Mouse (Mus musculus) liver, embryonic 12.5 days (tissue): Measurements from ENCODE around the gene Gipr. TPM values are rescaled to one million over a fixed set of nuclear protein-coding genes. Genes with fewer than 3 reads are reported as not detected.
"Not testable (repeated sequence)": the region's sequence is repeated elsewhere in the genome, so short reads cannot be mapped to it uniquely, and the experiment has no call there.

Experiments used
- ATAC-seq: fragments of 200-750 bp; cut with Nextera tagmentation; 2 replicates; pipeline ENCODE4 v1.8.0; 2017; ENCODE audit warnings: moderate number of reproducible peaks, mild to moderate bottlenecking, moderate library complexity
- H3K27ac ChIP-seq: fragments of 300-500 bp; sonication (generic); 2 replicates; pipeline ENCODE4 v1.5.1; 2016; ENCODE audit warnings: mild to moderate bottlenecking
- H3K27me3 ChIP-seq: fragments of 300-500 bp; sonication (generic); replicated peaks from 2 replicates; pipeline ENCODE4 v1.6.1; 2016; ENCODE audit warnings: mild to moderate bottlenecking, moderate library complexity
- H3K36me3 ChIP-seq: fragments of 300-500 bp; sonication (generic); 2 replicates; pipeline ENCODE4 v1.6.1; 2016; ENCODE audit warnings: mild to moderate bottlenecking, moderate library complexity
- H3K4me1 ChIP-seq: fragments of 300-500 bp; sonication (generic); 2 replicates; pipeline ENCODE4 v1.6.1; 2016
- H3K4me2 ChIP-seq: fragments of 300-500 bp; sonication (generic); 2 replicates; pipeline ENCODE4 v1.6.1; 2016; ENCODE audit warnings: mild to moderate bottlenecking, moderate library complexity
- H3K4me3 ChIP-seq: fragments of 300-500 bp; sonication (generic); 2 replicates; pipeline ENCODE4 v1.5.1; 2016; ENCODE audit warnings: mild to moderate bottlenecking, moderate library complexity
- H3K9ac ChIP-seq: fragments of 300-500 bp; sonication (generic); 2 replicates; pipeline ENCODE4 v1.6.1; 2016; ENCODE audit warnings: mild to moderate bottlenecking, moderate library complexity
- H3K9me3 ChIP-seq: fragments of 300-500 bp; sonication (generic); replicated peaks from 2 replicates; pipeline ENCODE4 v1.6.1; 2016; ENCODE audit warnings: mild to moderate bottlenecking, moderate library complexity
- WGBS: fragments of 180-500 bp; shearing (Covaris S2); methylation state at CpG from one replicate; pipeline ENCODE4 v1.1.7; 2016; ENCODE audit not compliant: insufficient replicate concordance; 5-methylcytosine and 5-hydroxymethylcytosine counted together
- polyA plus RNA-seq: library from polyadenylated mRNA; unstranded; fragments of >200 nt; fragmentation: Nextera tagmentation; extraction: Ambion mirVana; gene quantifications from 2 replicates; pipeline ENCODE4 v1.2.1, GENCODE M21; 2016

The Gipr gene
- polyA plus RNA-seq, 1 experiment from 2014 or later = 0.18 TPM

- H3K4me2 ChIP-seq = peak overlapping the region; percentile 74
- H3K4me1 ChIP-seq = peaks cover 40% of the 10 kb centered on the region
- H3K27ac ChIP-seq = no peak overlapping the region
- peak overlapping the region; percentile 46 for H3K4me3 ChIP-seq
- H3K9ac ChIP-seq = peak overlapping the region; percentile 58
- WGBS = 2% methylated on average over 20 of the region's 20 CpGs
- ATAC-seq = peak; percentile 35; the same call in 1 of the 2 replicates
- peaks cover 63% of the 10 kb centered on the region for H3K27me3 ChIP-seq
- peaks cover 4% of the 10 kb centered on the region; the same call in 1 of the 2 replicates for H3K36me3 ChIP-seq
- no peaks in the 10 kb centered on the region for H3K9me3 ChIP-seq
Observed at GRCm38 (mm10) chr7:19160115-19160514, 5.8 kb downstream of the Gipr start.

- Histone ChIP-seq H3K4me3 (no peak overlapping the region), H3K4me2 (peak overlapping the region; percentile 74), H3K9ac (no peak overlapping the region), H3K27ac (no peak overlapping the region), H3K27me3 (peaks cover 56% of the 10 kb centered on the region), H3K9me3 (no peaks in the 10 kb centered on the region), H3K4me1 (peaks cover 33% of the 10 kb centered on the region), H3K36me3 (peaks cover 11% of the 10 kb centered on the region)
- no peak for ATAC-seq
- 19% methylated on average over 18 of the region's 18 CpGs for WGBS
Observed at GRCm38 (mm10) chr7:19159411-19159810, 6.5 kb downstream of the Gipr start.

DNA sequence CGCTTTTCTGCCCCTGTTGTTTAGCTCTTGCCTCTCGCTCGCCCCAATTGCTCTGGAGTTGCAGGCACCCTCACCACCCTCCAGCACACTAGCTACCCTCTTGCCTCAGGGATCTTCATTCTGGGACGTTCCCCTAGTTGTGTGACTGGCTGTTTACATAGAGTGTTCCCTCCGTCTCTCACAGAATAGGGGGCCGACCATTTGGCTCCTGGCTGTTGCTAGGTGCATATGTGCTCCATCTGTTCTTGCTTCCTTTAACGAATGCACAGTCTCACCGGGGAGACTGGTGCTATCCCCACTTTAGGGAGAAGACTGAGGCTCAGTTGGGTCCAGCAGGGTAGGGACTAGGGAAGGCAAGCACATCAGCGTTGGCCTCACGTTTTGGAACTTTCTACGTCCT lies 7.3 kb downstream of the Gipr start:
- WGBS = 63% methylated on average over 11 of the region's 11 CpGs
- H3K4me3 ChIP-seq = no peak overlapping the region
- H3K27me3 ChIP-seq = peaks cover 48% of the 10 kb centered on the region
- H3K4me2 ChIP-seq = no peak overlapping the region
- H3K36me3 ChIP-seq = peaks cover 19% of the 10 kb centered on the region
- no peak for ATAC-seq
- H3K27ac ChIP-seq = no peak overlapping the region
- H3K9ac ChIP-seq = no peak overlapping the region
- peaks cover 25% of the 10 kb centered on the region for H3K4me1 ChIP-seq
- no peaks in the 10 kb centered on the region for H3K9me3 ChIP-seq

DNA sequence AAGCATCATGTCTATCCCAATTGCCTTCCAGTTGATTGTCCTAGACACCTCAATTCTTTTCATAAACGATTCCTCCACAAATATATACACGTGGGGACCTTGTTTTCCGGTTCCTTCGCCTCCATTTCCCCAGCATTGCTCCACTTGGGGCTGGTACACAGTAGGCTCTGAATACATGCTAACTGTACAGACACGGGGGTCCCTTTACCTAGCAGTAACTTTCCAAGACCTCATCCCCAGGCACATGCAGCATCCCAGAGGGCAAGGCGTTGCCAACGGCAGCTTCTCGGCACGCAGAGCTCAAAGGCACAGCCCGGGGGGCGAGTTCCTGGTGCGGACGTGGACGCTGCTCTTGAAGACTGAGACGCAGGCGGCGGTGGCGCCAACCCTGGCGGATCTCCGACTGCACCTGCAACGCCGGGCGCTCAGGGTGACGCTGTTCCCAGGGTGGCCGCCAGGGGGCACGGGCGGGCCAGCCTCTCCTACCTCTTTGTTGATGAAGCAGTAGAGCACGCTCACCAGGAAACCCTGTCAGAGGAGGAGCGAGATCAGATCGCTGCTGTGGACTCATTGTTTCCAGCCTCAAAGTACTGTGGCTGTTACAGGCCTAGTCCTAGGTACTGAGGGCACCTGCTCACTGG lies 8.6 kb downstream of the Gipr start:
- ATAC-seq = peak; percentile 67
- Histone ChIP-seq H3K9ac (no peak overlapping the region), H3K36me3 (peaks cover 32% of the 10 kb centered on the region), H3K4me2 (peak overlapping the region; percentile 50), H3K4me1 (peaks cover 23% of the 10 kb centered on the region), H3K27ac (no peak overlapping the region), H3K4me3 (0 out of 2 replicates have a peak overlapping the region, but pooled peaks have one; percentile 18), H3K27me3 (peaks cover 34% of the 10 kb centered on the region), H3K9me3 (no peaks in the 10 kb centered on the region)
- WGBS = 4% methylated on average over 30 of the region's 30 CpGs

DNA sequence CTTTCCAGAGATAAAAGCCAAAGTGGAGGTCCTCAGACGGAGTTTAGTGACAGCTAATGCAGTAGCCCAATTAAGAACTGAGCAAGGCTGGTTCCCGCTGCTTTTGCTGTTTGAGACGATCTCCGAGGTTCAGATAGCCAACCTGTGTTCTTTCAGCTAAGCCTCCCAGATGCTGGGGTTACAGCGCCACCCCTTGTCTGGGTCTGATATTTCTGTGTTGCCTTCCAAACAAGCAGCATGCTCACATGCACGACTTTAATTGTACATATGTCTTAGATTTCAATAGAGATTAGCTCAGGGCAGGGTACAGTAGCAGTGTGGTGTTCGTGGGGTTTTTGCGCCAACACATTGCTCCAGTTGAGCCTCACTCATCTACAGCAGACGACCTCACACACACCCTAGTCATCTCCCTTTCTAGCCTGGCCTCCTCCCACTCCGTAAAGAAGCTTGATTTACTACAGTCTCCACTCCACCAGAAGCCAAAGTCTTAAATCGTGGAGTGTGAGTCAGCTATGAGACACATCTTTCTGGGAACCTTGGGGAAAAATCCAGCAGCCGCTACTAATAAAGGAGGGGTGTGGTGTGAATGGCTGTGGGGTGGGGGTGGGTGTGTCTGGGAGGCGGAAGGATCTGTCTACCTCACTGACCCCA lies 10.0 kb downstream of the Gipr start:
- H3K27me3 ChIP-seq = peaks cover 25% of the 10 kb centered on the region
- ATAC-seq = no peak
- no peak overlapping the region for H3K4me3 ChIP-seq
- no peak overlapping the region for H3K27ac ChIP-seq
- 62% methylated on average over 13 of the region's 13 CpGs for WGBS
- H3K9me3 ChIP-seq = no peaks in the 10 kb centered on the region
- peaks cover 45% of the 10 kb centered on the region for H3K36me3 ChIP-seq
- no peak overlapping the region for H3K9ac ChIP-seq
- peaks cover 26% of the 10 kb centered on the region for H3K4me1 ChIP-seq
- no peak overlapping the region for H3K4me2 ChIP-seq

GRCm38 (mm10) chr7:19154796-19155195 lies 11.1 kb downstream of the Gipr start:
- Histone ChIP-seq H3K27ac (no peak overlapping the region), H3K4me2 (no peak overlapping the region), H3K4me1 (peaks cover 23% of the 10 kb centered on the region), H3K9me3 (no peaks in the 10 kb centered on the region), H3K27me3 (peaks cover 14% of the 10 kb centered on the region), H3K36me3 (peaks cover 47% of the 10 kb centered on the region), H3K4me3 (no peak overlapping the region), H3K9ac (no peak overlapping the region)
- no peak for ATAC-seq
- 85% methylated on average over 8 of the region's 8 CpGs for WGBS

- not testable (repeated sequence) for ATAC-seq
- peak overlapping the region; percentile 81; the same call in 1 of the 2 replicates for H3K9ac ChIP-seq
Observed at GRCm38 (mm10) chr7:19151121-19151520, 14.8 kb downstream of the Gipr start.

DNA sequence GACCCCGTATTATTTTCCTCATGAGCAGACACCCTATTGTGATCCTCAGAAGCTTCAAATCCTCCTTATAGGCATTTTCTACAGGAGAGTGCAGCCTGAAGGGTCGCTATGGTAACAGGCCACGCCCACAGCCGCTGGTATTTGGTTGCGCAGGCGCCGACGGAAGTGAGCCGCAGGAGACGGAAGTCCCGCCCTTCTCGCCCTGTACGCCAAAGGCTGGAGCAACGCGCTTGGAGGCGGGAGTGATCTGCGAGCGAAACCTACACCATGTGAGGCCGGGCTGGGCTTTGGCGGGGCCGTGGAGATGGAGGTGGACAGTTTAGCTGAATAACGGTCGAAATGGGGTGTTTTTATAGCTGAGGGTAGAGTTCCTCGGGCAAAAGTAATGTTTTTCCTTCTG lies 16.3 kb downstream of the Gipr start, which contains the start of gene Snrpd2:
Gene Snrpd2 (plus strand): TSS at position 97 of the 400 bp plus-strand sequence.
- Histone ChIP-seq H3K27ac (peak within 1 kb of the TSS; percentile 84), H3K27me3 (peaks cover 12% of the 10 kb centered on the region; the same call in 1 of the 2 replicates), H3K4me3 (peak within 1 kb of the TSS; percentile 77), H3K9ac (peak within 1 kb of the TSS; percentile 81), H3K36me3 (peaks cover 42% of the 10 kb centered on the region), H3K4me1 (peaks cover 29% of the 10 kb centered on the region), H3K9me3 (no peaks in the 10 kb centered on the region), H3K4me2 (peak within 1 kb of the TSS; percentile 91)
- WGBS = under 1% methylated on average over 24 of the region's 24 CpGs
- ATAC-seq = peak; percentile 85

More at GRCm38 (mm10) chr7:19151121-19151520, 14.8 kb downstream of the Gipr start:
- Histone ChIP-seq H3K27me3 (peaks cover 12% of the 10 kb centered on the region; the same call in 1 of the 2 replicates), H3K36me3 (peaks cover 51% of the 10 kb centered on the region), H3K4me3 (peak overlapping the region; percentile 77), H3K4me1 (peaks cover 29% of the 10 kb centered on the region), H3K4me2 (peak overlapping the region; percentile 91)
- not testable (repeated sequence) for H3K27ac ChIP-seq, H3K9me3 ChIP-seq
- WGBS = 85% methylated on average over 10 of the region's 10 CpGs

GRCm38 (mm10) chr7:19148875-19149541 lies 16.9 kb downstream of the Gipr start, which contains the start of gene Qpctl:
Gene Qpctl (minus strand): TSS chr7:19149291.
- Histone ChIP-seq H3K27me3 (peaks cover 12% of the 10 kb centered on the region; the same call in 1 of the 2 replicates), H3K9ac (peak within 1 kb of the TSS; percentile 81), H3K9me3 (no peaks in the 10 kb centered on the region), H3K4me2 (peak within 1 kb of the TSS; percentile 91), H3K4me3 (peak within 1 kb of the TSS; percentile 77), H3K4me1 (peaks cover 29% of the 10 kb centered on the region), H3K27ac (peak within 1 kb of the TSS; percentile 84), H3K36me3 (peaks cover 36% of the 10 kb centered on the region)
- WGBS = under 1% methylated on average over 43 of the region's 43 CpGs
- peak; percentile 96 for ATAC-seq

- H3K27me3 ChIP-seq = peaks cover 12% of the 10 kb centered on the region; the same call in 1 of the 2 replicates
- peak overlapping the region; percentile 74 for H3K9ac ChIP-seq
- H3K4me1 ChIP-seq = peaks cover 29% of the 10 kb centered on the region
- ATAC-seq = no peak
- peaks cover 29% of the 10 kb centered on the region for H3K36me3 ChIP-seq
- 11% methylated on average over 20 of the region's 20 CpGs for WGBS
- peak overlapping the region; percentile 84 for H3K27ac ChIP-seq
- H3K4me3 ChIP-seq = peak overlapping the region; percentile 77
- H3K9me3 ChIP-seq = no peaks in the 10 kb centered on the region
- peak overlapping the region; percentile 91 for H3K4me2 ChIP-seq
Observed at GRCm38 (mm10) chr7:19148180-19148874, 17.6 kb downstream of the Gipr start.

DNA sequence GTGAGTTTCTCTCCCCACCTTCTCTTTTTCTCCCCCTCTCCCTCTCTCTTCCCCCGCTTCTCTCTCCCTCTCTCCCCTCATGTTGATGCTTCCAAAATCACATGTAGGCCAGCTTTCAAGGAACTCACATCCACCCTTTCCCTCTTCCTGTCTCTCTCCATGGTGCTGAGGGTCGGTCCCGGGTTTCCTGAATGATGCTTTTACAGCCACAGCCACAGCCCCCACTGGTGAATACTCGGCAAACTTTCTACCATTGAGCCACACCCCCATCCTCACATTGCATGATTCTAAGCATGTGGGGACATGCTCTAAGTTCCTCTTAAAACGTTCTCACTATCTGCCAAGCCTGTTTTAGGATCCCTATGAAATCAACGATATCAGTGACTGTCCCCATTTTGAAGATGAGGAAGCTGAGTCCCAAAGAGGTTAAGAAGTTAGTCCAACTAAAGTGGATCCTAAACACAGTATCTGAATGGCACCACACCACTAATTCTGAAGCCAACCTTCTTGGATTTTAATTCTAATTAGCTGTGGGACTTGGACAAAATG lies 18.4 kb downstream of the Gipr start:
- no peak overlapping the region for H3K27ac ChIP-seq
- peak overlapping the region; percentile 74; the same call in 1 of the 2 replicates for H3K9ac ChIP-seq
- H3K27me3 ChIP-seq = peaks cover 12% of the 10 kb centered on the region; the same call in 1 of the 2 replicates
- ATAC-seq = no peak
- no peaks in the 10 kb centered on the region for H3K9me3 ChIP-seq
- WGBS = 37% methylated on average over 6 of the region's 6 CpGs
- 0 out of 2 replicates have a peak overlapping the region, but pooled peaks have one; percentile 77 for H3K4me3 ChIP-seq
- peaks cover 22% of the 10 kb centered on the region for H3K36me3 ChIP-seq
- H3K4me1 ChIP-seq = peaks cover 29% of the 10 kb centered on the region
- H3K4me2 ChIP-seq = peak overlapping the region; percentile 91
